Mouse (Mus musculus) limb, embryonic 11.5 days (tissue): ENCODE measurements around the gene Sppl3. TPM values are rescaled to one million over a fixed set of nuclear protein-coding genes. Genes with fewer than 3 reads are reported as not detected.
A peak's percentile ranks its signal among the peaks of the same experiment; 100 is the strongest.

Source experiments
- ATAC-seq: fragments of 200-750 bp; cut with Nextera tagmentation; 2 replicates; pipeline ENCODE4 v1.8.0; 2017; ENCODE audit warnings: low read depth; ENCODE audit not compliant: insufficient number of reproducible peaks, low FRiP score, low TSS enrichment
- DNase-seq: peaks from one replicate; pipeline ENCODE4 v3.0.0-alpha.2; 2015; ENCODE audit warnings: low spot score
- H3K27ac ChIP-seq: fragments of 300-500 bp; sonication (generic); replicated peaks from 2 replicates; pipeline ENCODE4 v1.5.1; 2014; ENCODE audit warnings: low read depth, mild to moderate bottlenecking, low read length
- H3K27me3 ChIP-seq: fragments of 300-500 bp; sonication (generic); 2 replicates; pipeline ENCODE4 v1.6.1; 2014; ENCODE audit warnings: mild to moderate bottlenecking, low read length, mixed read lengths; ENCODE audit not compliant: control insufficient read depth, insufficient read depth
- H3K36me3 ChIP-seq: fragments of 300-500 bp; sonication (generic); 2 replicates; pipeline ENCODE4 v1.6.1; 2014; ENCODE audit warnings: mild to moderate bottlenecking, low read length, moderate library complexity, mixed read lengths; ENCODE audit not compliant: control insufficient read depth, insufficient read depth
- H3K4me1 ChIP-seq: fragments of 300-500 bp; sonication (generic); 2 replicates; pipeline ENCODE4 v1.6.1; 2014; ENCODE audit warnings: low read length, mixed read lengths; ENCODE audit not compliant: control insufficient read depth, insufficient read depth
- H3K4me2 ChIP-seq: fragments of 300-500 bp; sonication (generic); 2 replicates; pipeline ENCODE4 v1.6.1; 2014; ENCODE audit warnings: low read depth, mild to moderate bottlenecking, moderate library complexity; ENCODE audit not compliant: severe bottlenecking
- H3K4me3 ChIP-seq: fragments of 300-500 bp; sonication (generic); 2 replicates; pipeline ENCODE4 v1.5.1; 2014; ENCODE audit warnings: low read depth, low read length
- H3K9ac ChIP-seq: fragments of 300-500 bp; sonication (generic); 2 replicates; pipeline ENCODE4 v1.6.1; 2014; ENCODE audit warnings: mild to moderate bottlenecking, low read length
- H3K9me3 ChIP-seq: fragments of 300-500 bp; sonication (generic); 2 replicates; pipeline ENCODE4 v1.6.1; 2016; ENCODE audit warnings: low read length; ENCODE audit not compliant: control insufficient read depth
- WGBS: fragments of 180-500 bp; shearing (Covaris S2); extraction: QIAGEN DNeasy Blood & Tissue Kit; methylation state at CpG from one replicate; pipeline ENCODE4 v1.1.7; 2014; 5-methylcytosine and 5-hydroxymethylcytosine counted together
- polyA plus RNA-seq: library from polyadenylated mRNA; unstranded; fragments of >200 nt; fragmentation: Nextera tagmentation; extraction: Ambion mirVana; gene quantifications from 2 replicates; pipeline ENCODE4 v1.2.1, GENCODE M21; 2014

Sppl3 gene
- polyA plus RNA-seq, 1 experiment from 2014 or later = 30.9 TPM

DNA sequence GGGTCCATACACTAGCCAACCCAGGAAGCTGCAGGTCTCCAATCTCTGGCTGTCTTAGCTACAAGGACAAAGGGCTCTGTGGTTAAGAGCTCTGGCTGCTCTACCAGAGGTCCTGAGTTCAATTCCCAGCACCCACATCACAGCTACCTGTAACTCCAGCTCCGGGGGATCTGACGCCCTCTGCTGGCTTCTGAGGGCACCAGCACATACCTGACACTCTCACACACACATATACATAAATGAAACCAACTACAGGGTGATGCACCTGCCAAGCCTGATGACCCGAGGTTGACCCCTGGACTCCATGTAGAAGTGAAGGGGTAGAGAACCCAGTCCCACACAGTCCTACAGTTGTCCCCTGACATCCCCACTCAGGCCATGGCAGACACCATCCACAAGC lies 105.5 kb downstream of the Sppl3 start:
- Histone ChIP-seq H3K9ac (no peak overlapping the region), H3K36me3 (peaks cover 12% of the 10 kb centered on the region), H3K9me3 (no peaks in the 10 kb centered on the region; the same call in 1 of the 2 replicates), H3K4me3 (no peak overlapping the region), H3K27me3 (no peaks in the 10 kb centered on the region), H3K27ac (no peak overlapping the region), H3K4me1 (no peaks in the 10 kb centered on the region), H3K4me2 (no peak overlapping the region)
- DNase-seq = no peak
- 81% methylated on average over 3 of the region's 3 CpGs for WGBS
- no peak for ATAC-seq

- no peak for DNase-seq
- Histone ChIP-seq H3K27ac (no peak overlapping the region), H3K27me3 (no peaks in the 10 kb centered on the region), H3K9me3 (no peaks in the 10 kb centered on the region; the same call in 1 of the 2 replicates), H3K4me2 (no peak overlapping the region), H3K4me3 (no peak overlapping the region), H3K4me1 (no peaks in the 10 kb centered on the region), H3K9ac (no peak overlapping the region), H3K36me3 (peaks cover 9% of the 10 kb centered on the region)
- no peak for ATAC-seq
- 96% methylated on average over 13 of the region's 13 CpGs for WGBS
These were observed 106.5 kb downstream of the Sppl3 start for GRCm38 (mm10) chr5:115117467-115117866.

DNA sequence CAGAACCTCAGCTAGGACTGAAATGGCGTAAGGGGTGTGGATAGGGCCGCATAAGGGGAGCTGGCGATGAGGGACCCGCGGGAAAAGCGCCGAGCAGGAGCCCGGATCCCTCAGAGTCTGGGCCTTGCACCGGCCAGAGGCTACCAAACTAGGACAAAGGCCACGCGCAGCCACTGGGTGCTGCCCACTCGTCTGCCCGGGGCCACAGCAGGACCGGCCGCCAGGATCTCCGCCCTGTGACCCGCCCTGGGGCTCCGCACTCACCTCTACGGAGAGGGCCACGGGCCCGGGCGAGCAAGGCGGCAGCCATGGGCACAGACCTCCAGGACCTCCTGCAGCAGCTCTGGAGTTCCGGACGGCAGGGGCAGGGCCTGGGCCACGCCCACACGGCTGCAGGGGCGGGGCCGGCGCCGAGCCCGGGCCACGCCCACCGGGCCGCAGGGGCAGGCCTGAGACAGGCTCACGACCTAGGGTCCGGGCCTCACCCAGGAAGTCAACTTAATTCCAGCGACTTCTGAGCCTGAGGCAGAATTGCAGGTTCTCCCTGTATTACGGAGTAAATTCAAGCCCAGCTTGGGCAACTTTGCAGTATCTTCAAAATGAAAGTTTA lies 108.1 kb downstream of the Sppl3 start, which contains the start of gene Acads:
Gene Acads (minus strand): TSS at position 386 of the 610 bp plus-strand sequence.
- Histone ChIP-seq H3K9me3 (no peaks in the 10 kb centered on the region; the same call in 1 of the 2 replicates), H3K4me2 (peak within 1 kb of the TSS; percentile 71), H3K27me3 (no peaks in the 10 kb centered on the region), H3K9ac (peak within 1 kb of the TSS; percentile 94), H3K4me3 (peak within 1 kb of the TSS; percentile 64), H3K36me3 (peaks cover 9% of the 10 kb centered on the region), H3K27ac (no peak within 1 kb of the TSS; the same call in 1 of the 2 replicates), H3K4me1 (no peaks in the 10 kb centered on the region)
- WGBS = 0% methylated on average over 38 of the region's 39 CpGs
- ATAC-seq (peak; percentile 87), DNase-seq (peak; percentile 87)

DNA sequence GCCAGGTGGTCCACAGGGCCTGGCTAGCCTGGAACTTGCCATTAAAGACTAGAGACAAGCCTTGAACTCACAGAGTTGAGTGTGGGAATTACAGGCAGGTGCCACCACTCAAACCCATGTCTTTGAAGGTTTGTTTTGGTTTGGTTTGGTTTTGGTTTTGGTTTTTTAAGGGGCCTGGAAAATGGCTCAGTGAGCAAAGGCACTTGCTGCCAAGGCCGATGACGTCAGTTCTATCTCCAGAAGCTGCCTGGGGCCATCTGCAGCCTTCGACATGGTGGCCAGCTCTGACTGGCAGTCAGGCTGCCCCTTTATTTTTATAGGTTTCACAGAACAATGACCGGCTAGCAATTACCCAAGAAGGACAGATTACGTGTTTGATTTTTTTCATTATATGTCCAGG lies 110.0 kb downstream of the Sppl3 start:
- H3K9ac ChIP-seq = no peak overlapping the region
- DNase-seq (no peak), ATAC-seq (no peak)
- no peak overlapping the region for H3K27ac ChIP-seq
- H3K36me3 ChIP-seq = peaks cover 15% of the 10 kb centered on the region
- H3K27me3 ChIP-seq = no peaks in the 10 kb centered on the region
- no peak overlapping the region for H3K4me3 ChIP-seq
- 0 out of 2 replicates have a peak, but pooled peaks cover 2% of the 10 kb centered on the region for H3K4me1 ChIP-seq
- H3K4me2 ChIP-seq = no peak overlapping the region
- 85% methylated on average over 5 of the region's 5 CpGs for WGBS
- no peaks in the 10 kb centered on the region; the same call in 1 of the 2 replicates for H3K9me3 ChIP-seq

GRCm38 (mm10) chr5:115124690-115125089 lies 113.8 kb downstream of the Sppl3 start:
- Histone ChIP-seq H3K9me3 (no peaks in the 10 kb centered on the region), H3K9ac (no peak overlapping the region), H3K4me2 (no peak overlapping the region), H3K27me3 (no peaks in the 10 kb centered on the region), H3K4me3 (0 out of 2 replicates have a peak overlapping the region, but pooled peaks have one; percentile 1), H3K36me3 (peaks cover 12% of the 10 kb centered on the region), H3K27ac (no peak overlapping the region), H3K4me1 (0 out of 2 replicates have a peak, but pooled peaks cover 2% of the 10 kb centered on the region)
- WGBS = 97% methylated on average over 6 of the region's 6 CpGs
- no peak for DNase-seq
- ATAC-seq = no peak

- Histone ChIP-seq H3K9me3 (no peaks in the 10 kb centered on the region), H3K9ac (no peak overlapping the region), H3K36me3 (peaks cover 17% of the 10 kb centered on the region), H3K27ac (no peak overlapping the region), H3K4me2 (no peak overlapping the region), H3K4me3 (no peak overlapping the region), H3K4me1 (0 out of 2 replicates have a peak, but pooled peaks cover 2% of the 10 kb centered on the region), H3K27me3 (no peaks in the 10 kb centered on the region)
- ATAC-seq (0 out of 2 replicates have a peak, but pooled peaks have one; percentile 31), DNase-seq (peak; percentile 86)
- WGBS = 36% methylated on average over 24 of the region's 24 CpGs
These were observed 114.4 kb downstream of the Sppl3 start for GRCm38 (mm10) chr5:115125211-115125871.

DNA sequence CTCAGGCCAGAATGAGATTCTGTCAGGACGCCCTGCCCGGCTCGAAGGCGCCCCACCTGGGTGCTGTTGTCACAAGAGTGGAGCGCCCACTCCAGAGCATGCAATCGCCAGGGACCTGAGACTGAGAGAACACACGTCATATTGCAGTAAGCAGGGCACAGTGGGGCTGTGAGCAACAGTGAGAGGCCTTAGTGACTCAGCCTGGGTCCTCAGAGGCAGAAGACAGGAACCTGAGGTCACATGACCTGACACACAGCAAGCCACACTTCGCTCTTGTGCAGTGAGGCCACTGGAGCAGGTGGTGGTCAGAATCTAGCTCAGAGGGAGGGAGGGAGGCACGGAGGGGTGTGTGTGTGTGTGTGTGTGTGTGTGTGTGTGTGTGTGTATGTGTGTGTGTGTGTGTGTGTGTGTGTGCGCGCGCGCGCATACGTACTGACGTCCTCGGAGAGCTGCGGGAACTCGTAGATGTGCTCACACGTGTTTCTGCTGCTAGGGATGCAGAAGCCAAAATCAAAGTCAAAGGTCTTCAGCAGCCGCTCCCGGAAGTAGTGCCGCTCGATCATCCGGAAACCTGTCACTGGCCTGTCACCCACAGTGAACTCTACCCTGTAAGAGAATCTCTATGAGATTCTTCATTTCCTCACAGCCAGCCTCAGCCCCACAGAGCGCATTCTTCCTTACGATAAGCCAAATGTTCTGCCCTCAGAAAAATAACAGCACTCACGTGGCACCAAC lies 115.8 kb downstream of the Sppl3 start:
- ATAC-seq = no peak
- no peak for DNase-seq
- 92% methylated on average over 28 of the region's 28 CpGs for WGBS

More for the DNA sequence above, 115.8 kb downstream of the Sppl3 start:
- Histone ChIP-seq H3K27ac (no peak overlapping the region), H3K9ac (no peak overlapping the region), H3K9me3 (no peaks in the 10 kb centered on the region), H3K4me2 (no peak overlapping the region), H3K36me3 (peaks cover 18% of the 10 kb centered on the region), H3K4me3 (no peak overlapping the region), H3K27me3 (no peaks in the 10 kb centered on the region), H3K4me1 (0 out of 2 replicates have a peak, but pooled peaks cover 2% of the 10 kb centered on the region)
